Mouse (Mus musculus) cortical plate, adult 2 months (tissue): ENCODE measurements at regions not wholly inside any gene's neighbourhood (a gene's known extent, or its start where the extent isn't known, plus 50 kb on each side); places are given as distances from the start of the nearest gene placed in this dataset.

Source experiments
- CTCF ChIP-seq: fragments of 200-500 bp; IDR thresholded peaks from 2 replicates; pipeline ENCODE4 v1.5.1; 2011; ENCODE audit warnings: mild to moderate bottlenecking, control low read depth, low read length; ENCODE audit not compliant: insufficient read depth; ENCODE audit errors: extremely low read depth
- POLR2A ChIP-seq: fragments of 200-500 bp; IDR thresholded peaks from 2 replicates; pipeline ENCODE4 v1.6.1; 2011; ENCODE audit warnings: mild to moderate bottlenecking, low read length, control low read depth; ENCODE audit not compliant: insufficient read depth; ENCODE audit errors: extremely low read depth

DNA sequence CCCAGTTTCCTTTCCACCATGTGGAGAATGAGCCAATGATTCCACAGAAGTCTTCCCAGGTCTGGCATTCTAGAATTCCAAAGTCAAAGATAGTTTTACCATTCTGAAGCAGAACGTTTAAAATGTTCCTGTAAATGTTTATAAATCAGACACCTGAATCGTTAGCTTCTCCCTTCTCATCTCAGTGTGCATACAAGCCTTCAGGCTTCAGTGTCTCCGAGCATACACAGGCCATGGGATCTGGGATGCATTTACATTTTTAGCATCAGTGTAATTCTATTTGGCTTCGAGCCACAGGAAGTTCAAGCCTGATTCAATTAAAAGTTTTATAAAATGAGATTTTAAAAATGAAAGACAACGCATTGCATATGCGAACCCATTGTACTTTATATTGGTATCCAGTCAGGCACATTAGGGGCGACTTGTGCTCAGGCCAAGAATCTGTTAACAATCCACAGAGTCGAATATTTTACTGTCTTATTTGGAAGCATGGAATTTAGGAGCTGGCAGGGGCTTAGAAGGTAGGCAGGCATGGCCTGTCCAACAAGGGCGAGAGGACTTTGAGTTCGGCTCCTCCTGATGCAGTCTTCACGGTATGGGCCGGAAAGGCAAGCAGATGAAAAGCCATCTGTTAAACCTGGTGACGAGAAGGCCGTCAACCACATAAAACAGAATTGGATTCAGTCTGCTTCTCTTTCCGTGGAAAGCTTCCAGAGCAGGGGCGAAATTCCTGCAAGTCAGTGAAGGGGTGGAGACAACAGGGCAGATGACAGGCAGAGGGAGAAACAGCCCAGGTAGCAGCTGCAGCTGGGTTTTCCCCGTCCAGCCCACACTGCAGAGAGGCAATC, 63.7 kb upstream of the Sipa1l1 start:
- TF ChIP-seq CTCF (no peak), POLR2A (no peak)
